Mouse (Mus musculus): Measurements from ENCODE around the gene Sumf1.

DNA sequence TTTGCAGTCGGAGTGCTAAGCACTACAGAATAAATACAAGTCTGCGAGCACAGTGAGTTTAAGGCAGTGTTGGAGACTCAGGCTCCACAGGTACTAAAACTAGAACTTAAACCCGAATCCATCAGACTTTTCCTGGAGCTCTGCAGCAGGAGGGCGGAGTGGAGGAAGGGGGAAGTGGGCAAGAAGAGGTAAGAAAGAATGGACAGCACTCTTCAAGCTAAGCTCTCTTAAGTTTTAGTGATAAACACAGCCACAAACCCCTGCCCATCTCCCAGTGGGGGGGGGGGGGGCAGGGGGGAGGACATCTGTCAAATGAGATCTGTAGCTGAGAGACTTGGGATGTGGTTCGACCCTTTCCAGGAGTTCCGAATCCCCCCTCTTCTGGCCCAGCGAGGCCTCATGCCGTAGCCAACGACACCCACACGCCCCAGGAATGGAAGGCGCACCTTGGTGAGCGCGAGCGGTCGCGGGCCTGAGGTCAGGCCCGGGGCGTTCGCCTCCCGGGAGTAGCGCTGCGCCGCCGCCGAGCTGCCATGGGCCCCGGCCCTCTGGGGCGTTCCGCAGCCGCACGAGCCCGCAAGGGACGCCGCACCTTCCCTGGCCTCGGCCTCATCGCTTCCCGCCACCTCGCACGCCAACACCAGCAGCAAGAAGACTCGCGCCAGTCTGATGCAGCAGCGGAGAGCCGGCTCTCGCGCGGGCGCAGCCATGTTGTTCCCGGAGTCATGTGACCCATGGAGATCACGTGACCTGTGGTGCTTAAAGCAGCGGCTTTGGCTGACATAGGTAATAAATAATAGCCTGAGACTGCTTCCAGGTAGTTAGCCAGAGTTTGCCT, at the start of gene Sumf1:
- peak; percentile 52; the same call in 1 of the 2 replicates for TF ChIP-seq POLR2A (IDR thresholded peaks at IDR 0.05; ENCODE audit: borderline replicate concordance, control insufficient read depth, low read depth, low read length)
- no peak for TF ChIP-seq CTCF (IDR thresholded peaks at IDR 0.05; ENCODE audit: control insufficient read depth, insufficient read depth, low read length)

Measured in bone marrow, adult 2 months (tissue).